Mouse (Mus musculus): ENCODE results near the gene Lage3.

DNA sequence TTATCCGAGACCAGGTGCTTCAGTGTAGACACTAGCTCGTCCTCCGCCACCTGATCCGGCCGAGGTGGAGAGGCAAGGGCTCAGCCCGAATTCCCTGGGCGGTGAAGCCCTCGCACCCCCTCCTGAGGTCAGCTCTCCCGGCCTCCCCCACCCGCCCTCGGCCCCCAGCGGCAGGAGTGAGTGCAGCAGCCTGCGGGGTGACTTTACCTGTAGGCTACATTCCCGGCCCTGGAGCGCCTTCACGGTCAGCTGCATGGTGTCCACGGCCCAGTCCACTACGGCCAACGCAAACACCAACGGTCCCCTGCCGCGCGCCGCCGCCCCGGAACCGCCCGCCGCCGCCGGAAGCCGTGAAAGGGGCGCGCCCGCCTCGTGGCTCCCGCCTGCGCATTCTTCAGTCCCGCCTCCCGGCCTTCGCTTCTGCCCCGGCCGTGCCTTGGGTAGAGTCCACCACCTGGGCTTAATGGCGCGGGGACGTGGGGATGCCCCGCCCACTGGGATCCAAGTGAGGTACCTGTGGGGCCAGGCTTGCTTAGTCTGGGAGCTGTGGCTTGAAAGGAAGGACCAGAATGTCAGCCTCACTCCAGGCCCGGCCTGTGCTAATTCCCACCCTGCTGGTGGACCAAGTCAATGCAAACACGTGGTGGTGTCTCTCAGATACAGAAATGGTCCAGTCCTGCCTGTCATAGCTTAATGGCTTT lies 14.9 kb upstream of the Lage3 start:
- no peak for TF ChIP-seq CTCF (IDR thresholded peaks at IDR 0.05; ENCODE audit: control insufficient read depth, insufficient read depth, low read length)
- TF ChIP-seq POLR2A (IDR thresholded peaks at IDR 0.05; ENCODE audit: borderline replicate concordance, control insufficient read depth, low read depth, low read length): peak; percentile 37; the same call in 1 of the 2 replicates
